Mouse (Mus musculus) frontal cortex, postnatal 36 days (tissue): ENCODE results near the gene Plcxd2.

Experiments used
- DNase-seq, 2 experiments: peaks; one replicate each; pipeline ENCODE4 v3.0.0; 2022; ENCODE audit warnings: low spot score in 2 of 2

The Plcxd2 gene

GRCm38 (mm10) chr16:45986236-45986635, 23.8 kb downstream of the Plcxd2 start:
- no peak for DNase-seq

GRCm38 (mm10) chr16:45984610-45985606, 25.1 kb downstream of the Plcxd2 start:
- no peak for DNase-seq

- DNase-seq: no peak
Observed at GRCm38 (mm10) chr16:45976251-45976650, 33.8 kb downstream of the Plcxd2 start.

DNA sequence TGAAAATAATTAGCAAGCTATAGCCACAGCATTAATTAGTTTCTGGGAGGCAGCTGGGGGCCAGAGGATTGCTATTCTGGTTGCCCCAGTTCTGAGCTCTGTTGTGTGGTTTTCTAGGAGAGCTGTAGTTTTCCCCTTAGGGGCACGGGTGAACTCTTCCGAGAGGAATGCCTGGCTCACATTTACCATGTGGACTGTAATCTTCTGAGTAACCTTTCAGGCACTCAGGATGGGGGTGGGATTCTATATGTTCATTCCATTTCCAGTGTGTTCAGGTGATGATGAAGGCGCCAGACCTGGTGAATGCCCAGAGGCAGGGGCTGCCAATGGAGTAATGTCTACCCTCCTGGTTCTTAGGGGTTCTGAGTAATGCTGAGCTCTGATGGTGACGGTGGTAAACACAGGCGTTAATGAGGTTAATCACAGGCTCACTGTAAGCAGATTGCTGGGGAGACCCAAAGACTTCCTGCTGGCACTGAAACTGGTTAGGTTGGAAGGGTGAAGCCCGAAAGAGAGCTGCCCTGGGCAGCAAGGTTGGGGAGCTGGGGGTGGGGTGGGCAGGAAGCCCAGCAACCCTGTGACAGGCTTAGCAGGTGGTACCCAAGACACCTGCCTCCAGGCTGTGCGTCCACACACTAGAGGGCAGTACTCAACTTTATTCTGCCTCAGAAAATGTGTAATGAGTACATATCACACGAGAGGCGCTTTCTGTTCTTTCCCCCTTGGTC, 35.9 kb downstream of the Plcxd2 start:
- peak in 1 of 2 experiments; percentile 12 for DNase-seq

DNA sequence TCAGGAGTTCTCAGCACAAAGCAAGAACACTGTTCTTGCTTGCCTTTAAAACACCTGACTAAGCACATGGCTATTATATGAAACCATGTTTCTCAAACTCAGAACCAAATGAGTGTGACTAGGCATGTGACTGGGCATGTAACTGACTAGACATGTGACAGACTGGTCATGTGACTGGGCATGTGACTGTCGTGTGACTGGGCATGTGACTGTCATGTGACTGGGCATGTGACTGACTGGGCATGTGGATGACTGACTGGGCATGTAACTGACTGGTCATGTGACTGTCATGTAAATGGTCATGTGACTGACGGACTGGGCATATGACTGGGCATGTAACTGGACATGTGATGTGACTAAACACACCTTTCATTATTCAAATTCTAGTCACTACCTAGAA, 39.8 kb downstream of the Plcxd2 start:
- DNase-seq: no peak

GRCm38 (mm10) chr16:45968716-45969115, 41.3 kb downstream of the Plcxd2 start:
- DNase-seq: no peak

GRCm38 (mm10) chr16:45967471-45967870, 42.5 kb downstream of the Plcxd2 start:
- peak; percentile 73 to 82 for DNase-seq

GRCm38 (mm10) chr16:45966604-45967003, 43.4 kb downstream of the Plcxd2 start:
- DNase-seq: no peak

- no peak for DNase-seq
Observed at GRCm38 (mm10) chr16:45964777-45965176, 45.2 kb downstream of the Plcxd2 start.

DNA sequence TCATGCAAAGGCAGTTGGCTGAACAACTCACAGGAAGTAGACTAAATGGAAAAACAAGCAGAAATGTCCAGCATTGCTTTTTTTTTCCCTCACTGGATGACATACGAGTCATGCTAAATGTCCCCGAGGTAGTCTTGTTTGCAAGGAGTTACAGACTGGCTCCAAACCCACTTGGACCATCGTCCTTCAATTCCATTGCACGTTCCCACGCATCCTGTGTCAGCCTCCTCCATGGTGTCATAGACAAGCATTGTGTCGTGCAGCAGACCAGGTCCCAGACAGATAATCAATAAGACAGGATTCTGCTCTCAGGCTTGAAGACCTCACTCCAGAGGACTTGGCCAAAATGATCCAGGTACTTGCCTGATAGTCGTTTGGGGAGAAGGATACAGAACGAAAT, 46.2 kb downstream of the Plcxd2 start:
- DNase-seq: no peak

DNA sequence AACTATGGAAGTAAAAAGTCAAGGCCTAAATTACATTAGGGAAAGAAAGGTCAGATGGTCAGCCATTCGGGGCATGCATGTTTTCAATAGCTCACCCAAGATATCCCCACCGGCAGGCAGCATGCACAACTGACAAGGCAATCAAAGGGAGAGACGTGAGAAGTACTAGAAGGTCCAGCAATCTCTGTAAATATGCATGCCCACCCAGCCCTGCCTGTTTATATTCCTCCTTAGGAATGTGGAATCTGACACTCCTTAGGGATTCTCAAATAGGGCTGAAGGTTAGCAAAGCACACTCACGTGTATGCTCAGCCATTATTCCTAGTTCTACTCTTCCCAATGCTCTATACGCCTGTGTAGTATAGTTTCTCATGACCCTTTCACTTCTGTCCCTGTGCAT, 46.9 kb downstream of the Plcxd2 start:
- DNase-seq: no peak

- no peak for DNase-seq
Observed at GRCm38 (mm10) chr16:45960978-45961377, 49.0 kb downstream of the Plcxd2 start.

DNA sequence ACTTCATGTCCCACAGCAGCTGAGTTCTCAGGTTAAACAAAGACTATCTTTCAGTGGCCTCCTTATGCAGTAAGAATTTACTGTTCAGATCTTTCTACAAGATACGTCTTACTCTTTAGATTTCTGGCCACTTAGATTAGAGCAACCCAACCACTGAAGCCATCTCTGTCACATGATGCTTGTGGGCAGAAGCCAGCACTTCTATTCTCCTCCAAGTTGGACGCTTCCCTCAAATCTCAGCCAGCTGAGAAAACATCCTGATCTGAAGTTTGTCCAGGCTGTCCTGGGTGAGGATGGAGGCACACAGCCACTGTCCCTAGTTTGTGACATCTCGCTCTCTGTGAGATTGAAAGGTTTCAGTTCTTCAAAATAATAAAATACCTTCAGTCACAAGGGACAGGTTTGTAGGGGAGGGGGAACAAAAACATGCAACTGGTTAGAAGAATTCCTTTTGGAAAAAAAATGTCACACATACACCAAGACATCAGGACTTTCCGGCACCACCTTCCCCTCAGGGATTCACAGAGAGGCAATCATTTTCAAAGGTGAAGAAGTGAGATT, 53.5 kb downstream of the Plcxd2 start:
- no peak for DNase-seq

DNA sequence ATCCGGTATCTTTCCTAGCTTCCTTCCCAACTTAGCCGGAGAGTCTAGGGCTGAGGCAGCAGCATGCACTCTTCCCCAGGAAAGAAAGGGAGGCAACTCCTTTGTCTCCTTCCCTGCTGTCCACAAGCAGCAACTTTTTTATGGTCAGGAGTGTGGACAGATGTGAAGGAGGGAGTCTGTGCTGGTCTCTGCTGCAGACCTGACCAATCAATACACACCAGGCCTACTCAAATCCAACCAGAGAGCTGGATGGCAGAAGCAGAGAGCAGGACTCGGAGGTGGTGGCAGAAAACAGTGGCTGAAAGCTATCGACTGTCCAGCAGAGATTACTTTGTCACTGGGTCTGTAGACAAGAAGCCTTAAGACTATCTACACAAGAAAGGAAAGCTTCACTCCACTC, 56.6 kb downstream of the Plcxd2 start, which contains the start of gene Phldb2:
Gene Phldb2 (minus strand): TSS at position 205 of the 400 bp plus-strand sequence.
- DNase-seq: no peak

GRCm38 (mm10) chr16:45952501-45952900, 57.5 kb downstream of the Plcxd2 start:
- no peak for DNase-seq

DNA sequence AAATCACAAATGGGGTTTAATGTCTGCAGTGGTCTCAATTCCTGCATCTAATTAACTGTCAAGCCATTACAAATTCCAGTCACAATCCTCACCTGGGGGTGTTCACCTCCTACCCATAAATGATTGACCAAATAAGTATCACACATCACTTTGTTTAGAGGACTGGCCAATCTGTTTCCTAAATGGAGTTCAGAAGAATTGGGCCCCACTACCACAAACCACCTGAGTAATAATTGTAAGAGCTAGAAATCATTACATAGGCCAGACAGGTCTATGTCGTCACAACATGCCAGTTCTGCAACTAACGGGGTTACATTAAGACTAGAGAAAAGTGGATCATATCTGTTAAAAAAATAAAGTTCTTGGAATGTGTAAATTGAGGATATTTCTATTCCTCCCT, 58.0 kb downstream of the Plcxd2 start:
- no peak for DNase-seq

DNA sequence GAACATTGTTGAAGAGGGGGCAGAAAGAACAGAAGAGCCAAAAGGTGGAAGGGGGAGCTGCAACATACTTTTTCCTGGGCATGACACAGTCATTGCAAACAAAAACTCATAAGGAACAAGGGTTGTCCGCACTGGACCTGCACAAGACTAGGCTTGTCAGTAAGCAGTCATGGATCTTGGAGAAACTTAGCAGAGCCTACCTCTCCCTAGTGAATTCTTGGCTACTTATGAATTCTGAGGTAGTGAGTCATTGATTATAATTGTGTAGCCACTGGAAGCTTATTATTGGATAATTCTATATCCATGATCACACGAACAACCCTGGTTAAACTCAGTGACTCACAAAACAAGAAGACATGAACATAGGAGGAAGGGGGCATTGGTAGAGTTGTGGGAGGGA, 63.7 kb downstream of the Plcxd2 start:
- DNase-seq: no peak

DNA sequence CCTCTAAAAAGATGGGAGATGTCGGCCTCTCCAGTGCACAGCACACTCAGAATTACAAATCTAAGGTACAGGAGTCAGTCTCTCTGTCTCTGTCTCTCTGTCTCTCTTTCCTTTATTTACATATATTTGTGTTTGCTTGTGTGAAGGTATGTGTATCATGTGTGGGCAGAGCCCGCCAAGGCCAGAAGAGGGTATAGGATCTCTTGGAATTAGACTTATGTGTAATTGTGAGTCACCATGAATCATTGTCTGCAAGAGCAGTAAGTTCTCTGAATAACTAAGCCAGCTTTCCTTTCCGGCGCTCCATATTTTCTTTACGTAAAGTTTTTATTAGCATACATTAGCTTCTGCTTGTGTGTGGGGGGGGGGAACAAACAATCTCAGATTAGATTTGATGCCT, 64.4 kb downstream of the Plcxd2 start:
- DNase-seq: no peak

DNA sequence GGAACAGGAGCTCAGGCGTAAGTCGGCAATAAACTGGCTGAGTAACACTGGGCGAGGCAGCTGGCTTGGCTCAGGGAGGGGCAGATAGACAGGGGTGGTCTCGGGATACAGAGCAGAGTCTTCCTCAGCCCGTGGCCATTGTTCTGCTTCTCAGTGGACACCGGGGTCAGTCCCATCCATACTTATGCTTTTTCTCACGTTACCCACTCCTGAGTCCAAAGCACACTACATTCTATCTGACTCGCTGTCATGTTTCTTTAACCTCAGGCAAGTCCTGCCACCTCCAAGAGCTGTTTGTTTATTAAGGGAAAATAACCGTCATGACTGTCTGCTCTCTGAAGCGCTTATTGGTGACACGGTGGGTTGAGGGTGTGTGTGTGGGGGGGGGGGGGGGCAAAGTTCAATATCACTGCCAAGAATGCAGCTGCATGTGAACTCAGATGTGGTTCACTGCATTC, 64.8 kb downstream of the Plcxd2 start:
- no peak for DNase-seq

- DNase-seq: no peak
Observed at GRCm38 (mm10) chr16:45942169-45942891, 67.7 kb downstream of the Plcxd2 start.

DNA sequence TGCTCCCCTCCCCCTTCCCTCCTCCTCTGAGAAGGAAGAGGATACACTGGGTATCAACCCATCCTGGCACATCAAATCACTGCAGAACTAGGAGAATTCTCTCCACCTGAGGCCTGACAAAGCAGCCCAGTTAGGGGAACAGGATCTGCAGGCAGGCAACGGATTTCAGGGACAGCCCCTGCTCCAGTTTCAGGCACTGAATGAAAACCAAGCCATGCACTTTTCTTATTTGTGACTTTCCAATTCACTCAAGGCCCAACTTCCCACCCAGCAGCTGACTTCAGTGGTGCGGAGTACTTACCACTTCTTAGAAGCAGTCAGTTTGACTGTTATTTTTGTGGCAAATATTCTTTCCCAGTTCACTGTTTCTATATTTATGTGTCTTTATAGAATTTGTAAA, 69.3 kb downstream of the Plcxd2 start:
- DNase-seq: no peak

- DNase-seq: no peak
Observed at GRCm38 (mm10) chr16:45939436-45939835, 70.6 kb downstream of the Plcxd2 start.
